Mouse (Mus musculus) lung, adult 2 months (tissue): ENCODE data around the gene Kifap3.
"Not testable (repeated sequence)": the region's sequence is repeated elsewhere in the genome, so short reads cannot be mapped to it uniquely, and the experiment has no call there.

ENCODE experiments used
- CTCF ChIP-seq: fragments of 200-500 bp; IDR thresholded peaks from 2 replicates; pipeline ENCODE4 v1.5.1; 2011; ENCODE audit warnings: mild to moderate bottlenecking, low read length, control low read depth; ENCODE audit not compliant: insufficient read depth
- POLR2A ChIP-seq: fragments of 200-500 bp; IDR thresholded peaks from 2 replicates; pipeline ENCODE4 v1.6.1; 2011; ENCODE audit warnings: low read depth, mild to moderate bottlenecking, control low read depth, low read length, borderline replicate concordance; ENCODE audit errors: extremely low read depth

DNA sequence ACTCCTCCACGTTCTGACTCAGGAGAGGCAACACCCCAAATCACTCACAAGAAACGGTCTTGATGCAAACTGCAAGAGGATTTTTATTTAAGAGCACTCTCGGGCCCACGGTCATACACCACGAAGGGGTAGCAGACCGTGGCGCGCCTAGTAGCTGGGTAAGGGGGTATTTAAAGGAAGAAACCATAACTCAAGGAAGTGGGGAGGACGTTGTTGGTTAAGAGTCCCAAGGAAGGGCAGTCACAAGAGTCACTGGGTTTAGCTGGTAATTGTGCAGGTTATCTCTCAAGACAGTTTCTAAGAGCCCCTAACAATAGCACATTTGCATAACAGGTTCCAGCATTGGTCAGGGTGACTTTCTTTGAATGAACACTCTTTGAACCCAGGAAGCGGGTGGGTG is 48.2 kb upstream of the Kifap3 start:
- TF ChIP-seq POLR2A, CTCF: not testable (repeated sequence)
